In genomic region chr10:126679224-126680120, GRCm38 (mm10) we compare ENCODE assay signal across 8 mouse cellular contexts.
DNase-seq lines count a peak whose midpoint lies in the region; ATAC-seq lines count a peak whose summit lies in the region.

No protein-coding gene starts in this region.

- no peak for ATAC-seq in cerebellum, adult (ENCODE audit: insufficient number of reproducible peaks, low FRiP score, low TSS enrichment)
- peak; percentile 46; the same call in 1 of the 2 replicates for ATAC-seq in megakaryocyte progenitor cell, adult 5-6 weeks (replicated peaks; ENCODE audit: poor library complexity)
- ATAC-seq in monocyte, adult 5-6 weeks (replicated peaks; ENCODE audit: insufficient number of reproducible peaks, low FRiP score, low TSS enrichment, poor library complexity, severe bottlenecking), result no peak

- DNase-seq in cerebellum, postnatal 14 days, result peak; percentile 17 to 41
- peak; percentile 20 for DNase-seq in thymus, postnatal 4 days
- no peak for DNase-seq in thymus, postnatal 10 days (ENCODE audit: low spot score in 2 of 2)
- no peak for DNase-seq in ovary, postnatal 14 days (ENCODE audit: low spot score)
- no peak for DNase-seq in adrenal gland, postnatal 36 days

Comparison
In these comparisons a context has a peak if more than half of its experiments do, and no peak if none do; other contexts are left out.
1. DNase-seq: peak in cerebellum, postnatal 14 days (2 of 2) and thymus, postnatal 4 days (single experiment); none in thymus, postnatal 10 days (0 of 2), ovary, postnatal 14 days (single experiment) and adrenal gland, postnatal 36 days (0 of 2).